Mouse (Mus musculus) embryo, embryonic 11 days (tissue): ENCODE measurements around the gene Cntn5.
A peak's percentile ranks its signal among the peaks of the same experiment; 100 is the strongest.

Experiments
- DNase-seq: peaks from one replicate; pipeline ENCODE4 v3.0.0-alpha.2; 2015

The Cntn5 gene

DNA sequence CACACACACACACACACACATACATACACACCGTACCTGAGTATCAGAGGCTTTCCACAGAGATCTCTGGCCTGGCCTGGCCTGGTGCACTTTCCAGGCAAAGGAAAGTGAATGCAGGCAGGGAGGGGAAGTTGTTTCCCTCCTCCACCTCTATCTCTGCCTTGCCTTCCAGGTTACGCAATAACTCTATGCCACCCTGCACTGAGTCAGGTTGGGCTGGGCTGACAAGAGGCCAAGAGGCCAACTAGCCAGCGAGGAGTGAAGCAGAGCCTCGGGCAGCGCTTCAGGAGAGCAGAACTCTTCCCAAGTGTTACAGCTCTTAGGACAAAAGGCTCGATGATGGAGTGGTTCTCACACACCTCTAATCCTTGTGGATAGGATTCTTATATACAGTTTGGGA, 1018.4 kb downstream of the Cntn5 start:
- no peak for DNase-seq

DNA sequence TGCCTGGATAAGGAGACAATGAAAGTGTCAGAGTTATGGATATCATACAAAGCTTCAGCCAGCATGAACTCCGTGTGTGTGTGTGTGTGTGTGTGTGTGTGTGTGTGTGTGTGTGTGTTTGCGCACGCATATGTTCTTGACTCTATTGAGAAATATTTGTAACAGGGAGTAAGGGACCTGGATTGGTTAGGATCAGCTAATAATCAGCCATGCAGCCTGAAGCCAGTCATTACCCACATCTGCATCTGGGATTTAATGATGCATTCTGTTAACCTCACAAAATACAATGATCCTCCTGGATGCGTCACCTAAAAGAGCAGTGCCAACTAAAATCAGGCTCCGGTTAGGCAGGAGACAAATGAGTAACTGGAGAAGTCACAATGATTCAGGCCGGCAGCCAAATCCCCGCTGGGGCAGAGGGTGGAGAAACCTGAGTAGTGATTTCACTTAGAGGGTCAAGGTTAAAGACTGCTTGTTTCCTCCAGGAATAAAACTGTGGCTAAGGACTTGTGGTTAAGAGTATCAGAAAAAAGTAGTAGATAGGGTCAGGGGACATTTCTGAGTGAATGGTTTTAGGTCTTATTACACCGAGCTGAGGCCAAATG, 1021.7 kb downstream of the Cntn5 start:
- peak; percentile 45 for DNase-seq

DNA sequence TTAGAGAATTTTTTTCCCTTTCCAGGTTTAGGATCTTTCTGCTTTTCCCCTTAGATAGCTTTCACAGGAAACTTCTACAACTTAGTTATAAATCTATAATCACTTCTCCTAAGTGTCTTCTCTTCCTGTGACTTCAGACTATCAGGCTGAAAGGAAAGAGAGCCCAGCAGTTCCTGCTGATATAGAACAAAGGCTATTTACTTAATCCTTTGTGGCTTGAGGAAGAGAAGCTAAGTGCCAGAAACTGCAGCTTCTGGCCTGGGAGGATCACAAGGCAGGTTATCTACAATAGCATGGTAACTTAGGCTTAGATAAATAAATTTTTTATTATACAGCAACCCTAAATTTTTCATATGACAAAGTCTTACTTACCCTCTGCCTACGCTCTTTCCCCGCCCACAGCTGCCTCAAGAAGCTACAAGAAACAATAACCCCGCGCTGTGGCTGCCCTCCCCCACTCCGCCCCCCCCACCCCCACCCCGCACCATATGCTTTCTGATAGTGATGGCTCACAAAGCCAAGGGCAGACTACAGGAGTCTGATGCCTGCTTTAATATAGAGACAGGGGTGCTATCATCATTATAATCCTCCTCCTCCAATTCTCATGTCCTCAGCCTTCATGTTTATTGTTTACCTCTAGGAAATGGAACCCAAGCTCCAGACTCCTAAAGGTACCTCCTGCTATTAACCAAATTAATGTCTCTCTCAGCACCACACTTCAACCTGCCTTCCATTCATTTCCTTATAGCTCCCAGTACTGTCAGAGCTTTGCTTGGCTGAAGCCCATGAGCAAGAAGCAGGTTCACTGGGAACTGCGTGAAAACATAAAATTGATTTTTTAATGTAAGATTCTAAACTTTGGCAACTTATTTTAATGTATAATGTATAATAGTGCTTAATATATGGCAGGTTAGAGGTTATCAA, 1032.2 kb downstream of the Cntn5 start:
- DNase-seq: peak; percentile 9

DNA sequence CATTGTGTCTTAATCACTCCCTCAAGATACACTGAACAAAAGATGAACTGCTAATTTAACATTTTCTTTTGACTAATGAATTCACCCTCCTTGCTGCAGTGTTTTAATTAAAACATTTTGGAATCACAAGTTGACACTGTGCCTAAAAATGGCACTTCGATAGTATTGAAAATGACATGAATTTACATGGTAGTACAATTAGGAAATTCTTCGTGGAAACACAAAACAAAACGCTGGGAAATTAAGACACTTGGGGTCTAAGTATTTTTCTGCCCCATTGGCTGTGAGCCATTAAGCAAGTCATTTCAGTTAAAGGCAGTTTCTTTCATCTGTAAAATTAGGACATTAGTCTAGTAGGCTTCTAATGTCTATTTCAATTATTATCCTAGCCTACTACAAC, 1043.9 kb downstream of the Cntn5 start:
- no peak for DNase-seq

DNA sequence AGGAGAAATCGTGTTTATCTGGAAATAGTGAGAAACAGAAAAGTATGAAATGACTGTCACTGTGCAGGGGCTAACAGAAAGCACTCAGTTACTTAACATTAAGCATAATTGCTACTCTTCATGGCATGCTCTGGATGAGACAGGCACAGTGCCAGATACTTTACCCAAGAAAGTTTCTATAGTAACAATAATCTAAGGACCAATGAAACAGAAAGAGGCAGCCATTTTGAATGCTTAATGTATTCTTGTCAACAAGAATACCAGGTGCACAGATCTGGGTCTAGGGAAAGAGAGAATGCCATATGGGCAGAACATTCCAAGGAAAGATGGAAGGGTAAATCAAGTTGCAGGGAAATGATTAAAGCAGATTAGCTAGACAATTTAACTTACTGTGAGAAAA, 1045.3 kb downstream of the Cntn5 start:
- no peak for DNase-seq

DNA sequence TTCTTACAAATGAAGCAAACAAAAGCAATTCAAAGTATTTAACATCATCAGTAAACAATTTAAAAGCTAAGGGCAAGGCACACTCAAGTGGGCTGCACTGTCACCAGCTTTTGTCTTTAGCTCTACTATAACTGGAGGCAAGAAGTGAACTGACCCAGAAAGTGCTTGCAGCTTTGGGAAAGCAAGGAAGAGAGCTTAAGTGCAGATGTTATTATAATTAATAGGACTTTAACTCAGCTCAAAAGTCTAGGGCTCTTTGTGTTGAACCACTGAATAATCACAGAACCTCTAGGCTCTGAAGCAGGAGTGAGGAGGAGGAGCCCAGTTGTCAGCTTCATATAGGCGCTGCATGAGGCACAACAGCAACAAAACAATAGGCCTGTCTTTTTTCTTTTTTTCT, 1049.8 kb downstream of the Cntn5 start:
- no peak for DNase-seq

DNA sequence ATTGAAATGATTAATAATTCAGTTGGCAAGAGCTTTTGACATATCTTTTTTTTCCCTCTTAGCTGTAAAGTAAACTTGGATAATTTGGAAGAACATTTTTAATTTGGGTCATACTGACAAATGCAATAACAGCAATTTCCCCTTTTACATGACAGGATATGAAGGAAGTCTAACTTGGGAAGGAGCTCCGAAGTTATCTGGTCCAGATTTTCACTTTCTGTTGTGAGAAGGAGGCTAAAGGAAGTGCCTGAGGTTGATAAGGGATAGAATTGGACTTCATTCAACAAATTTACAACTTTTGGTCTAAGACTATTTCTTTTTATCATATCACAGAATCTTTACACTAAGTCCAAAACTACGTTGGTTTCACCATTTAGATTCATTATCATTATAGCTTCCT, 1074.3 kb downstream of the Cntn5 start:
- DNase-seq: no peak

DNA sequence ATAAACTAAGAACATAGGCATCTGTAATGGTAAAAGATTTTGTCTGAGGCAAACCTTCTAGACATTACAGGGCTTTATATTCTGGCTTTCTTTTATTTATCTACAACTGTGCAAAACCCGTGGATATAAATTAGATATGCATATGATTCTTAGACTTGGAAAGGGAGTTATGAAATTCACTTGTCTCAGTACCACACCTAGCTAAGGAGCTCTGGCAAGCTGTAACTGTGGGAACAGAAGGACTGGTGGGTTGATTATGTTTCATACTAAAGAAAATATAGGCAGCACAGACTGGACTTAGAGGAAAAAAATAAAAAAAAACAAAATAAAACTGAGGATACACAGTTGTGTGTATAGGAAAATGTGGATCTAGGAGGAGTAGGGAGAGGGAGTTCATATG, 1084.6 kb downstream of the Cntn5 start:
- no peak for DNase-seq

DNA sequence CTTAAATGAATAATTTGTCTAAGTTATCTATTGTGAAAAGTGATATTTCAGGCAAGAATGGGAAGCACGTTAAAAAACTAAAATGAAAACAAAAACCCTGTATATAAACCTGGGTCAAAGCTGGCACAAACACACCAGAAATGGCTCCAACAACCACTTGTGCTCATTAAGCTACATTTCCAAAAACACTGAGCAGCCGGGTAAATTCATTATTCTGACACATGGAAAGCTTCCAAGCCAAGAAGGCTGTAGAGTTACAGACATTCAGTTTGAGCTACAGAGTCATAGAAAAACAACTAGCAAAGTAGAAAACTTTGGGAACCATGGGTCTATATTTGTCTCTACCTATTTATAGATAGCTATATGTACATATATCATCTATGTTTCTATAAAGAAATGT, 1087.1 kb downstream of the Cntn5 start:
- DNase-seq: no peak

DNA sequence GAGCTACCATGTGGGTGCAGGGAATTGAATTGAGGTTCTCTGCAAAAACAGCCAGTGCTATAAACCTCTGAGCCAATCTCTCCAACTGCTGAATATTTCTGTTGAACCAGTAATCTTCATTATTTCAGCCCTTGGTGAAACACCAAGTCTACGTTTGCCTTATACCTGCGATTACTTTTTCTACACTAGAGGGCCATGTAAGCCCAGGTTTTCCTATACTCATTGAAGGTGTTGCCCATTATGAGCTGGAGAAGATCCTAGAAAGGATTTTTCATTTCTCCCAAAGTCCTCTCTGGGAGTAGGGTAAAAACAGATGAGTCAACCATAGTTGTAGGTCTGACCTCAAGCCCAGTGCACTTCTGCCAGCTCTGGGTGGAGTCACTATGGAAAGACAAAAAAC, 1105.0 kb downstream of the Cntn5 start:
- no peak for DNase-seq

DNA sequence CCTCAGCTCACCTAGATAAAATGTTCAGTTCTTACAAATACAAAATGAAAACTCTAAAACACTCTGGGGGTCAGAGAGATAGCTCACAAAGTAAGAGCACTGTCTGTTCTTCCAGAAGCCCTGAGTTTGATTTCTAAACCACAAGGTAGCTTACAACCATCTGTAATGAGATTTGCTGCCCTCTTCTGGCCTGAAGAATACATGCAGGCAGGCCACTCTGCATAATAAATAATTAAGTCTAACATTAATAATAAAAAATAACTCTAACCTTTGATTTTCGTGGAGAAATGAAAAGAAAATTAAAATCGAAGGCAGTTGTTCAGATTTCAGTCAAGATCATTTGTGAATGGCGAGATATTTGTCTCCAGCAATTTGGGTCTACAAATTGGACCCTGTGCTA, 1120.9 kb downstream of the Cntn5 start:
- no peak for DNase-seq

DNA sequence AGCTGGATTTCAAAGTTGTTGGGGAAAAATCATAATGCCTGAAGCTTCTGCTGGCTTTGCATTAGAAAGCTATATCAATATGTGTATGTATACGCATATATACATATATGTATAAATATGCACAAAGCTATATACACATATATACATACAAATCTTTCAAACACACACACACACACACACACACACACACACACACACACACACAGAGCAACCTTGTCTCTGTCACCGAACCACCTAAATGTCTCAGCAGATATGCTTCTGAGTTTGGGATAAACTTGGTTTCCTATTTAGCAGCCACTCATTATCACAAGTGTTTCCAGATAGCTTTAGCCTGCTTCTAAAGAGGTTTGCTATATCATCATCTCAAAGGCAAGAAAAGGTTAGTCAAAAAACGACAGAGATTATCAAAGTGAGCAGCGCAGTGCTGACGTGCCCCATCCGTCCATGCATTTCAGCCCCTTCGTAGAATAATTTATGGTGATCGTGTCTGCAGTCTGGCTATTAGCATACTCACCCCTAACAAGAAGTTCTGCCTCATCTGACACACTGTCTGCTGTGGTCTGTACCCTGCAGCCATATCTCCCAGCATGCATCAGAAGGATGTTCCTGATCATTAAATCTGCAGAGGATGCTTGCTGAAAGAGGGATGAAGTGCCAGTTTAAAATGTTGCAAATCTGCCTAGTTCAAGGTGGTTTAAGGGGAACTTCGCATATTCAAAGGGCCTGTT, 1123.3 kb downstream of the Cntn5 start:
- DNase-seq: no peak

DNA sequence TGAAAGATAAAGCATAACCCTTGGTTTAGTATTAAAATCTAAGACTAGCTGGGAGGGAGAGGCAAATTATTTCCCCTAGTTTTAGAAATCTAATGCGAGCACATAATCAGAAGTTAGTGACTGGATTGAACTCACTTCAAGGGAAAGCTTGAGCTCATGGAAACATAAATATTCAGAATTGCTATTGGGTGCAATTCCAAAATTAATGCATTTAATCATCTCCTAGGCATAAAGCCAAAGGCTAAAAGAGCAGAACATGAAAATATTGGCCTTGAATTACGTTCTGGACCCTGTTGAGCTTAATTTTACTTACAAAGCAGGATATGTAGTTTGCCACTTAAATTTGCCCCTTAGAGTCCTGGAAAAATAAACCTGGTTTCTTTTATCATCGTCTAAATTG, 1124.9 kb downstream of the Cntn5 start:
- no peak for DNase-seq

DNA sequence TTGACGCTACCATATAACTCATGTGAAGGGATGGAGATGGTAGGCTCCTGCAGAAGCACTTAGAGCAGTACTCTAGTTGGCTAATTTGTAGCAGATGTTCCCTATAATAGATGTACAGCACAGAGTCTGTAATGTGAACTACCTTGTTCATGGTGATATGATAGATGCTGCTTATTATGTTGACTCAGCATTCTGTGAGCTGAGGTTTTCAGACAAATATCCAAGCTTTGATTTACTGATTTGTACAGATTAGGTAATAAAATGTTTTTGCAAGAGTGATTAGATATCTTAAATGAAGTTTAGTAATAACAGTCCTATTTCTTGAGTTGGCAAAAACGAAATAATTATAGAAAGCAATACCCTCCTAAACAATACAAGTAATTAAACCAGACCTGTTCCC, 1133.8 kb downstream of the Cntn5 start:
- no peak for DNase-seq

DNA sequence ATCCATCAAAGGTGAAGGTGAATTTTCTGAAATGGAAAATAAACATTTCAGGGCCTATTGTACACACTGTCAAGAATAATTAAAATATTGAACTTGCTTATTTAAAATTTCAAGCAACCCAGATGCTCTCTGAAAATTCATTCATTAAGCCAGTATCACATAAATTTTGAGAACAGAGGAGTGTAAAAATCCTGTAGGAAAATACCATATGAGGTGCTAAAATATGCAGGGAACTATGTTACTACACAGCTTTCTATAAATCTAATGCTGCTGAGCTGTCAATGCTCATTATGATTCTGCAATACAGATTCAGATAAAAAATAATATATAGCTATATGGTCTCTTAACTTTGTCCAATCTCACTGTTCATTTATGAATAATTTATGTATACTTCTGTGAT, 1134.9 kb downstream of the Cntn5 start:
- no peak for DNase-seq

DNA sequence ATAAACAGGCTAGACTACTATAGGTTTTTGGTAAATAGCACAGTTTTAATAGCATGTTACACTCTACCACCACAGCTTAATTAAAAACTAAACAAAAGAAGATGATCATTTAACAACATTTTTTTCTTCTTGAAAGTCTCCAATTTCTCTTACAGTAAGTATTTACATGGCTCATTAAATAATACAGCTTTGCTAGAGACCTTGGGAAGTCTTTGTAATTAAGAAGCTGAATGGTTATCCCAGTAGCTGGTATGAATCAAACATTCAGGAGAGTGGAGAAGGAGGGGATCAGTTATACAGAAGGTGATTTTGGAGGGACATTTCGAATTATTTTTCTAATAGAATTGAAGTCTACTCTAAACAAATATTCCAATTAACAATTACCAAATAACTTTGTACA, 1186.4 kb downstream of the Cntn5 start:
- DNase-seq: no peak

DNA sequence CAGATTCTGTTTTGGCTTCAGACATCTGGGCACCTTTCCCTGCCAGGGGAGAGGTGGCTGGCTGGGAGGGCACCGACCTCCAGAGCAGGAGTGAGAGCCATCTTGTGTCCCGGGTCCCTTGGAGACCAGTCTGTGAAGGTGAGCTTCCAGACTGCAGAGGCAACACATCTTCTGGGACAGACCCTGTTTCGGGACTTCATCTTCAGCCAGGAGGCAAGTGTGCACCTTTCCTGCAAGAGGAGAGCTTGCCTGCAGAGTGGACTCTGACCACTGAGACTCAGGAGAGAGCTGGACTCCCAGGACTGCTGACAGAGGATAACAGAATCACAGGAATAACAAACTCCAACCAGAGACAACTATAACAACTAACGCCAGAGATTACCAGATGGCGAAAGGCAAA, 1195.9 kb downstream of the Cntn5 start:
- no peak for DNase-seq

DNA sequence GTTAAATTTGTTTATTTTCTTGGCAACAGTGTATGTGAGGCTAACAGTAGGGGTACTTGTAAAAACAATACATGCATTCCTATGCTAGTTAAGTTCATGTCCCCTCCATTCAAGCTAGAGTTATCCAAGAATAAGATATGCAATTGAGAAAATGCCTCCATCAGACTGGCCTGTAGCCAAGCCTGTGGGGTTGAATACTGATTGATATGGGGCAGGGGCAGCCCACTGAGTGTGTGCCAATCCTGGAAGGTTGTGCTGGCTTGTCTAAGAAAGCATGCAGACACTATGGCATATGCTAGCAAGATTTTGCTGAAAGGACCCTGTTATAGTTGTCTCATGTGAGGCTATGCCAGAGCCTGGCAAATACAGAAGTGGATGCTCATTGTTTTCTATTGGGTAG, 1196.8 kb downstream of the Cntn5 start:
- no peak for DNase-seq

DNA sequence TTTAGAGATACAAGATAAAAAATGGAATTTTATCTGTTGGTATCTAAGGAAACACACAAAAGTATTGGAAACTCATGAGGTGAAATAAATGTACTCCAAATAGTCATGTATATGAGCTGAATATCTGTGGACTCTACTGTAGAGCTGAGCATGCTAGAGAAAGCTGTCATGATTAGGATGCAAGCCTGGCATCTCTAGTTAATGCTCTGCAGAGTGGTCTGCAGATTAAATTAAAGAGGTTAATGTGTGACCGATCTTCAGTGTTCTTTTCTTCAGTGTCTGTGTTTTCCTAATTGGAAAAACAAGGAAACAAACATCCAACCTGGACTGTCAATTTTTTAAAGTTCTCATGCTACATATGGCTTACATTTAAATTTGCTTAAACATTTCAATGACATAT, 1199.4 kb downstream of the Cntn5 start:
- no peak for DNase-seq

DNA sequence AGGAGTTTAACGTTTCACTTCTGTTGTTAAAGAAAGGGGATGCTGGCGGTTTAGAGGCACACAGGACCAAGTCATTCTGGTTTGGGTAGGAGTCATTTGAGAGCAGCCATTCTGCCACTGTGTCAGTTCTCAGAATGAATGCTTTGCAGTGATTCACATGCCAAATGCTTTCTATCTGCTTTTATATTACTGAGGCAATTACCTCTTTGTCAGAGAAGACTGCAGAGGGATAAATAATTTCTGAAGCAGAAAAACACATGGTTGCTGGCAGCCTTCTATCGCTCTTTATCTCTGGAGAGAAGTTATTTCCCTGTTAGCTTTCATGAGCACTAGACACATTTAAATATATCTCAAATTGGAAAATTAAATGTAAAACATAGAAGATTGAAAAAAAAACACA, 1207.9 kb downstream of the Cntn5 start:
- DNase-seq: no peak

DNA sequence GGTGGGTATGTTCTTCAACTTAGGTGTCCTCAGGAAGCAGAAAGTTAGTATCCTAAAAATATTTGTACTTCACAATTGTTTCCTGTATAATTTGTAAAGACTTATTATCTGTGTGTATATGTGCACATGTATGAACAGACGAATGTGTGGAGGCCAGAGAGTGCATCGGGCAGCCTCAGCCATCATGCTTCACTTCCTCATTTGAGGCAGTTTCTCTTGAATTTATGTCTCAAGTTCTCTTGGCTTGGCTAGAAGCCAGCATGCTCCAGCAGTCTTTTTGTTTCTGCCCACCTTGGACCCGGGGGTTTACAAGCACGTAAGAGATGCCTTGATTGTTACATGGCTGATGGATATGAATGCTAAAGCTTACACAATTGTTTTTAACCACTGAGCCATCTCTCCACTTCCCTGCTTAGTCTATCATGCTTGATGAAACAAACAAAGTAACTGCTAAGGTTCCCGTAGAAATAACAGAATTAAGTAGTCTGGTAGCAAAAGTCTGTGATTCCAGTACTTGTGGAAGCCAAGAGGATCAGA, 1222.2 kb downstream of the Cntn5 start:
- no peak for DNase-seq

DNA sequence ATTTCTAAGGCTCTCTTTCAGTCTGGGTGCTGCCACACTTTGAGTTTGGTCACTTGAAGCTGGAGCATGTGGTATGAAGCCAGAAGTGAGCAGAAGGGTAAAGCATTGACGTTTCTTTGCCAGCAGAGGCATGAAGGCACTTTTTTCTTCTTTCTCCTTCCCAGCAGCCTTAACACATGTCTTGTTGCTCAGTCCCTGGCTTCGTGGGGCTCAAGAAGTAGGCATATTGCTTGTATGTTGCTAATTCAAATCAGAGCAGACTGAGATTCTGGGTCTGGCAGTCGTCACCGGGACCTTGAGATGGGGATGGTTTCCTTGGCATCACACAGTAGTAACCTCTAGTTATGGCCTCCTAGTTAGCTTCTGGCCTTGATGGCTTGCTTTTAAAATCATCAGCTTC, 1228.5 kb downstream of the Cntn5 start:
- DNase-seq: no peak

DNA sequence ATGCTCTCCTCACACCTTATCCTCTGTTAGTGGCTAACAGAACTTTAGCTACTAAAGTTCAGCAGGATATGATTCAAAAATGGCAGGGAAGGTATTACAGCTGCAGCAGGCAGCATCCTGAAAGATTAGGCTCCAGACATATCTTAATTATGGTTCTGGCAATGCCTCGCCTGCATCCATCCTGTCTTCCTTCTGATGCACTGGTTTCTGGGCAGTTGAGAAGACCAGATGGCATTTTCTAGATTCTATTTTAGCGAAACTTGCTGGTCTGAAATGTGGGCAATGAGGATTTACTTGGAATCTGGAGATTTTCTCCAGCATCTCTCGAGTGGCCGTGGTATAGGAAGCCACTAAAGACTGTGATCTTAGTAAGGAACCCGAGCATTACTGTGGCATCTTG, 1230.0 kb downstream of the Cntn5 start:
- no peak for DNase-seq
